Mouse (Mus musculus): Measurements from ENCODE around the gene Tmem39b. TPM values are rescaled to one million over a fixed set of nuclear protein-coding genes. Genes with fewer than 3 reads are reported as not detected.

The Tmem39b gene
- total RNA-seq, 2 experiments from 2014 or later, result 14.6 TPM

GRCm38 (mm10) chr4:129672083-129672877 is 24.4 kb downstream of the Tmem39b start, which contains the start of gene Kpna6:
Gene Kpna6, minus strand, starts transcription at chr4:129672767.
- DNase-seq (ENCODE audit: low spot score in 2 of 2), result peak; percentile 92
- Histone ChIP-seq H3K4me3 (peak within 1 kb of the TSS; percentile 92), H3K27ac (peak within 1 kb of the TSS; percentile 97)
- 0 out of 2 replicates have a peak, but pooled peaks have one; percentile 22 for TF ChIP-seq CTCF (conservative IDR thresholded peaks at IDR 0.05)

GRCm38 (mm10) chr4:129671491-129672082 is 25.1 kb downstream of the Tmem39b start:
- DNase-seq (ENCODE audit: low spot score in 2 of 2), result peak in 1 of 2 experiments; percentile 58
- Histone ChIP-seq H3K4me3 (peak overlapping the region; percentile 92), H3K27ac (peak overlapping the region; percentile 97)
- peak; percentile 89 for TF ChIP-seq CTCF (conservative IDR thresholded peaks at IDR 0.05)

GRCm38 (mm10) chr4:129662255-129662813 is 34.3 kb downstream of the Tmem39b start:
- H3K4me3 ChIP-seq, result no peak overlapping the region
- DNase-seq (ENCODE audit: low spot score in 2 of 2), result no peak
- no peak for TF ChIP-seq CTCF (conservative IDR thresholded peaks at IDR 0.05)
- H3K27ac ChIP-seq, result peak overlapping the region; percentile 14; the same call in 1 of the 2 replicates

- H3K27ac ChIP-seq, result peak overlapping the region; percentile 53
- no peak for TF ChIP-seq CTCF (conservative IDR thresholded peaks at IDR 0.05)
- DNase-seq (ENCODE audit: low spot score in 2 of 2), result peak in 1 of 2 experiments; percentile 66
- H3K4me3 ChIP-seq, result no peak overlapping the region
Observed at GRCm38 (mm10) chr4:129661584-129661983, 35.1 kb downstream of the Tmem39b start.

GRCm38 (mm10) chr4:129654770-129655169 is 41.9 kb downstream of the Tmem39b start:
- peak overlapping the region; percentile 44; the same call in 1 of the 2 replicates for H3K27ac ChIP-seq
- DNase-seq (ENCODE audit: low spot score in 2 of 2), result no peak
- TF ChIP-seq CTCF (conservative IDR thresholded peaks at IDR 0.05), result no peak
- H3K4me3 ChIP-seq, result no peak overlapping the region

GRCm38 (mm10) chr4:129650359-129650758 is 46.3 kb downstream of the Tmem39b start:
- no peak for TF ChIP-seq CTCF (conservative IDR thresholded peaks at IDR 0.05)
- no peak for DNase-seq (ENCODE audit: low spot score in 2 of 2)
- no peak overlapping the region for H3K27ac ChIP-seq
- H3K4me3 ChIP-seq, result no peak overlapping the region

GRCm38 (mm10) chr4:129648656-129649055 is 48.0 kb downstream of the Tmem39b start:
- no peak for DNase-seq (ENCODE audit: low spot score in 2 of 2)
- Histone ChIP-seq H3K4me3 (no peak overlapping the region), H3K27ac (no peak overlapping the region)
- TF ChIP-seq CTCF (conservative IDR thresholded peaks at IDR 0.05), result no peak

- no peak for DNase-seq (ENCODE audit: low spot score in 2 of 2)
- peak overlapping the region; percentile 24; the same call in 1 of the 2 replicates for H3K27ac ChIP-seq
- H3K4me3 ChIP-seq, result no peak overlapping the region
- TF ChIP-seq CTCF (conservative IDR thresholded peaks at IDR 0.05), result no peak
Observed at GRCm38 (mm10) chr4:129645204-129645603, 51.4 kb downstream of the Tmem39b start.

- no peak for TF ChIP-seq CTCF (conservative IDR thresholded peaks at IDR 0.05)
- H3K27ac ChIP-seq, result peak overlapping the region; percentile 95
Observed at GRCm38 (mm10) chr4:129641756-129642155, 54.9 kb downstream of the Tmem39b start.

GRCm38 (mm10) chr4:129640638-129641467 is 55.8 kb downstream of the Tmem39b start, which contains the start of gene Txlna:
Gene Txlna, minus strand, starts transcription at chr4:129641065.
- H3K4me3 ChIP-seq, result peak within 1 kb of the TSS; percentile 80
- peak; percentile 97 to 98 for DNase-seq (ENCODE audit: low spot score in 2 of 2)
- no peak for TF ChIP-seq CTCF (conservative IDR thresholded peaks at IDR 0.05)
- H3K27ac ChIP-seq, result peak within 1 kb of the TSS; percentile 95

More at GRCm38 (mm10) chr4:129641756-129642155, 54.9 kb downstream of the Tmem39b start:
- H3K4me3 ChIP-seq, result peak overlapping the region; percentile 80
- no peak for DNase-seq (ENCODE audit: low spot score in 2 of 2)

GRCm38 (mm10) chr4:129640101-129640637 is 56.5 kb downstream of the Tmem39b start:
- no peak for TF ChIP-seq CTCF (conservative IDR thresholded peaks at IDR 0.05)
- H3K27ac ChIP-seq, result peak overlapping the region; percentile 95
- peak overlapping the region; percentile 80 for H3K4me3 ChIP-seq
- DNase-seq (ENCODE audit: low spot score in 2 of 2), result no peak

- Histone ChIP-seq H3K4me3 (peak overlapping the region; percentile 80), H3K27ac (peak overlapping the region; percentile 95; the same call in 1 of the 2 replicates)
- TF ChIP-seq CTCF (conservative IDR thresholded peaks at IDR 0.05), result no peak
- no peak for DNase-seq (ENCODE audit: low spot score in 2 of 2)
Observed at GRCm38 (mm10) chr4:129639221-129639620, 57.4 kb downstream of the Tmem39b start.

All from layer of hippocampus, adult 2 months (tissue).